Mouse (Mus musculus) kidney, postnatal 14 days (tissue): ENCODE measurements at regions not wholly inside any gene's neighbourhood (a gene's known extent, or its start where the extent isn't known, plus 50 kb on each side); places are given as distances from the start of the nearest gene placed in this dataset.

Experiments
- DNase-seq: peaks from one replicate; pipeline ENCODE4 v3.0.0; 2022; ENCODE audit warnings: mixed read lengths

DNA sequence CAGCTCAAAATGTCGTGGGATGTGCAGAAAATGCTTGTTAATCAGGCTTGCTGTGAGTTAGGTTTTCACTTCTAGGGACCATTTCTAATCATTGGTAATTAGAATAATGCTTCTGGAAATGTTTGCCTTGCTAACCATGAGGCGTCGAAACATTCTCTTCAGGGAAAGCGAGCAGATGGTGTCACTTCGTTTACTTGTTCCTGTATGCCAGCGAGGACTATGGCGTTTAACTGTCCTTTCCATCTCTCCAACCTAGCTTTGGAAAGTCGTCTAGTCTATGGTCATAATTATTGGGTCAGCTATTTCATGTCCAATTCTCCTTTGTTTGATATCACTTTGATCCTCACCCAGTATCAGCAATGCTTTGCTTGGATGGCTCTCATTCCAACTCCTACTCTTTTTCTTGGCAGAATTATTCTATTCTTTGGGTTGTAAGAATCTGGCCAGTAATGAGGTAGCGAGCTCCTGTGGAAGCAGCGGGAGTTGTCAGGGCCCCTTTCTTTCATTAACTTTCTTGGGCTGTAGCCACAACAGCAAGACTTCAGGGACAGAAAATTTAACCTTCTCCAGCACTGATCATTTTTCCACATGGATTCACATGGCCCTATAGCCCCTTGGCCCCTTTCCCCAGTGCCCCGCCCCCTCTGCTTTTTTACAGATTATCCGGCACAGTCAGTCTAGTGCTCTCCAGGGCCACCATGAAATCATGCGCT is 374.0 kb upstream of the Plscr5 start:
- DNase-seq: no peak

DNA sequence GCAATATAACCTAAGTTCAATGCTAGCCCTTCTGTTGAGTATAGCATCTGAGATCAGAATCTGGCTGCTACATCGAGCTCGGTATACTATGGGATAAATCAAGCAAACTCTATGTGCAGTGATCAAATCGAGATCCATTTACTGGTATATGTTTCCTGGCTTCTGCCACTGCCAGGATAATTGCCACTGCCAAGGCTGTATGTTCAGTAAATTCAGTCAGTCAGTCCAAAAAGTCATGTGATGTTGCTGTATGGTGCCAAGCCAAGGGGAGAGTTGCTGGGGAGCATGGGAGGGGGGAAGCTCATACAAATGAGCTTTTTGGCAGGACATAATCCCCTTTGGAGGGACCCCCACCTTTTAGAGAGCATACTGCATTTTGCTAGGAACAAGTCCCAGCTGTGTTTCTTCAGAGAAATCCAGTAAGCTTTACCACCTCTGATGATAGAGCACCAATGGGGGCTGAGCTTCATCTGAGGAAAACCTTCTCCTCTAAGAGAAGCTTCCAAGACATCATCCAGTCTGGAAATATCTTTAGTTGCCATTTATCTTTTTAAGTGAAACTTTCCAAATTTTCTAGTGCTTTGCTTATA is 389.3 kb upstream of the Plscr5 start:
- no peak for DNase-seq

GRCm38 (mm10) chr9:91798837-91799225 is 393.9 kb upstream of the Plscr5 start:
- no peak for DNase-seq

DNA sequence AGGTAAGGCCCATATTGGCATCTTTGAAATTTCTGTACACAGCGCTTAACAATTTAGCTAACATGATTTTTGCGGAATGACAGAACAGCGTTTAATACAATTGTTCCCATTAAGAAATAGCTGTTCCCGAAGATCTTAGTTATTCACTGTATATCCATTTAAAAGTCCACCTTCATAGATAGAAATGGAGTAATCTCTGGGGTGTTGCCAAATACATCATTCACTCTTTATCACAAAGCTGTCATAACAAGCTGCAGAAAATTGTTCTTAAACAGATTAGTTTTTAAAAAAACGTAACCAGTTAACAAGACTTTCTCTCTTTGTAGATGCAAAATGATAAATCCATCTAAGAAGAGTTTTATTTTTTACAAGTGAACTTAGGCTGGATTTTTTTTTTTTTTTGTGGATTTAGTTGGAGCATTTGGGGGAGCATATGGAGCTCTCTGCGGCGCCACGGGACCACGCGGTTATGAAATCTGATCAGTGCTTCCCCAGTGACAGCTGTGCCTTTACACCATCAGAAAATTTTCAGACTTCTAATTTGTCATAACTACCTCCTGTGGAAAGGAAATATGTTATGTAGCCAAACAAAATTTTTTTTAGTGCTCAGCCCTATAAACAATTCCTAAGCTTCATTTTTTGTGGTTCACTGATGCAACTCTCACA is 394.4 kb upstream of the Plscr5 start:
- no peak for DNase-seq

- DNase-seq: no peak
These were observed 395.8 kb upstream of the Plscr5 start for GRCm38 (mm10) chr9:91796976-91797375.

DNA sequence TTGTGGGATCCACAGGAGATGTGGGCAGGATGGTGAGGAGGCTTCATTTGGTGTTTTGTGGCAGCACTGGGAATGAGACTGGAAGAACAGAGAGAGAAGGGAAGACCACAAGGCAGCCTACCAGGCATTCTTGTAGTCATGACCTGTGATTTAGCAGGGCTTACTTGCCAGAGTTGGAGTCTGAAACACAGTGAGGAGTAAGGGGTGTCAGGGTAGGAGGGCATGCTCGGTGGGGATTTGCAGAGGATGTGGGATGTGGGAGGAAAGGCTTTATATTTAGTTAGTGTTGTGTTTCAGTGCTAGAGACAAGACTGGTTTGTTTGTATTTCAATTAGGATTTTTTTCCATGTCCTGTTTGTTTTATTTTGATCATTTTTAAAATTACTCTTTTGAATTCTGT is 387.3 kb upstream of the Zic1 start:
- peak; percentile 1 for DNase-seq

GRCm38 (mm10) chr9:91711106-91711505 is 345.5 kb upstream of the Zic1 start:
- DNase-seq: no peak

GRCm38 (mm10) chr9:91680859-91681258 is 315.2 kb upstream of the Zic1 start:
- DNase-seq: no peak

DNA sequence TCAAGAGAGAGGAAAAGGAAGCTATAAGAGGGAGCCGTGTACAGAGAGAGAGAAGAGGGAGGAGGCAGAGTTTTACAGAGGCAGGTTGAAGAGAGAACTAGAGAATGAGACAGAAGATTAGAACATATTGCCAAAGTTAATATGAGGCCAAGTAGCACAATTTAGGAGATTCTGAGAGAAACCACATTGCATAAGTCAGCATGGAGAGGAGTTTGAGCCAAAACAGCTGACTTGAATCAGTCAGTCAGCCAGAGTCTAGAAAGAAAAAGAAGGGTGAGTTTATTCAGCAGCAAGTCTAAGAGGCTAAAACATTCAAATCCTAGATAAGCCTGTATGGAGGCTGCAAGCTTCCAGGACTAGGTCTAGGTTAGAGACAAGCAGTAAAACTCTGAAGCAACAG is 301.1 kb upstream of the Zic1 start:
- DNase-seq: no peak

GRCm38 (mm10) chr9:91660089-91660488 is 294.5 kb upstream of the Zic1 start:
- DNase-seq: no peak

- no peak for DNase-seq
These were observed 288.5 kb upstream of the Zic1 start for GRCm38 (mm10) chr9:91654071-91654470.

DNA sequence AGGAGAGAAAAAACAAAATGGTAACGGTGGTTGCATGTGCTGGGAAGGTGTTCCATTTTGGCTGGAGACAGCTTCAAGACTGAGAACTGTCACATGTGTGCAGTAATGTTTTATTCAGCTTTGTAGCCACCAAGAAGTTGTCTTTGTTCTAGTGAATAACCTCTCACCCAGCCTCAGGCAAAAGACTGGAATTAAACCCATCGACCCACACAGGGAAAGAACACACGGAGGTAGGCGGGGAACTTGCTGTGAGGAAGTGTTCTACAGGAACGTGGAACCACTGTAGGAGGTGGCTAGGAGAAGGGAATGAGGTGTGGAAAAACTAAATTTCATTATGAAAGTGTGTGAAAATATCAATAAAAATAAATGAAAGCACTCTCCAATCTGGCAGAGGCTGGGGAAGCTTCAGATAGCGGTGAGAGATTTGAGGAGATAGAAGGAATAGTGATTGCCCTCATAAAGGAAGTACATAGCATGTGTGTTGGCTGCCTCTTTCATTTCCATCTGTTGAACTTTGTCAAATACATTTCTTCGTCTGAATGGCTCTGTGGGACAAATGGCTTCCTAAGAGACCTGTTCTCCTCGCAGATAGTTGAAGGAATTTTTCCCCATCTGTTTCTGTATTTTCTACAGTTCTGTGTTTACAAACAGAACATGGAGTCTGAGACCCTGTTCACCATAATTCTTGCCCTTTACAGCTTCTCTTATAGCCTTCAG is 286.9 kb upstream of the Zic1 start:
- DNase-seq: no peak

DNA sequence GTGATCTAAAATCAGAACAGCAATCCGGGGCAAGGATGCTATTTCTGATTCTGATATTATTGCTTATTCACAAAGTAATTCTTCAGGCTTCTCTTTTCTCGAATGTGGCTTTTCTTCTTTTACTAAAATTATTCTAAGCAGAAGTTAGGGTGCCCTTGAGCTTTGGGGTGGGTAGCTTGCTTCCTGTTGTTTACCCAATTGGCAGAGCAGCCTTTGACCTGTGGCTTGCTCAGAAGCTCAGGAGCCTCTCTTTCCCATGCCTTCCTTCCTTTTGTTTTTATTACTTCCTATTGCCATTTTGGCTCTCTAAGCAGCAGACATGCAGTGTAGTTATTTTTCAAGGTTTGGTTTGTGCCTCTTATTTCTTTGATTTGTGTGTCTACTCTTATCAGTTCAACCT is 244.8 kb upstream of the Zic1 start:
- DNase-seq: no peak

- no peak for DNase-seq
These were observed 244.0 kb upstream of the Zic1 start for GRCm38 (mm10) chr9:91609457-91610166.

GRCm38 (mm10) chr9:91601740-91602139 is 236.1 kb upstream of the Zic1 start:
- no peak for DNase-seq

GRCm38 (mm10) chr9:91591915-91592314 is 226.3 kb upstream of the Zic1 start:
- DNase-seq: no peak

DNA sequence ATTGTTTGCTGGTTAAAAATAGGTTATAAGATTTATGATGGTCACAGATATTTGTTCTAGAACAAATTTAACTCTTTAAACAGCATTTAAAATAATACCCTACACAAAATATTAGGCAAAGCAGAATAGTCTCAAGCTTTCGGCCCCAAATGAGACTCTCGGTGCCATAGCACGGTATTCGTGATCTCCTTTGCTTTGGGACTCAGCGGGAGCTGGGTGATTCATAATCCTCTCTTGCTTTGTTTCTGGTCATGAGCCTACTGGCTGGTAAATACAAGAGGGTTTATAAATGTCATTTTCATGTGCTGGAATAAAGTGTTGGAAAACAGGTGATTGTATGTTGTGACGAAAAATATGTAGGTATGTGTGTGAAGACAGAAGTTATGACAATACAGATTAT is 223.1 kb upstream of the Zic1 start:
- no peak for DNase-seq

DNA sequence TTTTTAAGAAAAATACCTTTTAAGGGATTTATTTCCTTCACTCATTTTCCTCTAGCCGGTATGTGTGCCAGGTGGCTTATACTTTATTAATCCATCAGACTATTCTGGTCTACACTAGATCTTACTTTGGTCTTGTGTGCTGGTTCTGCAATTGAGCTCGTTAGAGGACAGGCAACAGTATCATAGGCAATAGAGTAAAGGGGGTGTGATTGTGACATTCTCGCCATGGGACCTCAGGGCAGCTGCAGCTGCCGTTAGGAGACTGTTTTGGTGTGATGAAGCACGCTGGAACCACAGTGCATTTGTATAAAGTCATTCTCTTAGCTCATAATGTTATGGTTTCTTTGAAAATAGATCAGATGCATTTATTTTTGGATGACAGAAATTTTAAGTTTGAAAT is 222.3 kb upstream of the Zic1 start:
- DNase-seq: no peak

DNA sequence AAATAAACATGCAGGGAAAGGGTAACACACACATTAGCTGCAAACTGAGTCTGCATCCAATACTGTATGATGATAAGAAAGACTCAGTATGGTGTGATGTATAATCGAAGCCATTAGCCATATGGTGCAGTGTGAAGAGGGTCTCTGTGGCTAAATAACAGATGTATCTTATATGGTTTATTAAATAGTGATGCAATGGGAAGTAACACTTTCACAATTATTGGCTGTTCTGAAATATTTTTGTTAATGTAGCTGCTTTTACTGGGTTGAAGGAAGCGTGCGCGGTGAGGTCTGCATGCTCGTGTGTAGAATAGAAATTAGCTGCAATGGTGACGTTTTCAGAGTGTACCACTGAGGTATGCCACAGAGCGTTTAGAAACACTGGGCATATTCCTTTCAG is 221.7 kb upstream of the Zic1 start:
- no peak for DNase-seq

GRCm38 (mm10) chr9:91586635-91587034 is 221.0 kb upstream of the Zic1 start:
- DNase-seq: no peak

- no peak for DNase-seq
These were observed 208.5 kb upstream of the Zic1 start for GRCm38 (mm10) chr9:91574156-91574555.

- DNase-seq: no peak
These were observed 200.5 kb upstream of the Zic1 start for GRCm38 (mm10) chr9:91566006-91566641.

DNA sequence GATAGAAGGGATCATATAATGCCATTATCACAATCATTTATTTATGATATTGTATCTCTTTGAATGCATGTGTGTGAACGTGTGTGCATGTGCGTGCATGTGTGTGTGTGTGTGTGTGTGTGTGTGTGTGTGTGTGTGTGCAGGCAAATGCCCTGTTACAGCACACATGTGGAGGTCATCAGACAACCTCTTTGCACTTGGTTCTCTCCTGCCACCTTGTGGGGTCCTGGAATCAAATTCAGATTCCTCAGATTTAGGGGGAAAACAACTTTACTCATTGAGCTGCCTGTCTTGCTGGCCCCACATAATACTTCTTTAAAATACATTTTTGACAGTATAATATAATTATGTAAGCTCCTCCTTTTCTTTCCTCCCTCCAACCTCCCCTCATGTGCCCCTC is 195.7 kb upstream of the Zic1 start:
- DNase-seq: no peak
